Mouse (Mus musculus) heart, embryonic 16.5 days (tissue): ENCODE results near the gene Kif1bp. TPM values are rescaled to one million over a fixed set of nuclear protein-coding genes. Genes with fewer than 3 reads are reported as not detected.
"Not testable (repeated sequence)": the region's sequence is repeated elsewhere in the genome, so short reads cannot be mapped to it uniquely, and the experiment has no call there.

ENCODE experiments used
- ATAC-seq: fragments of 200-750 bp; cut with Nextera tagmentation; replicated peaks from 2 replicates; pipeline ENCODE4 v1.8.0; 2017; ENCODE audit warnings: moderate number of reproducible peaks; ENCODE audit not compliant: insufficient read depth, low FRiP score; ENCODE audit errors: extremely low read depth
- H3K27ac ChIP-seq: fragments of 300-500 bp; sonication (generic); 2 replicates; pipeline ENCODE4 v1.5.1; 2014; ENCODE audit warnings: mild to moderate bottlenecking, low read length, control low read depth, moderate library complexity
- H3K27me3 ChIP-seq: fragments of 300-500 bp; sonication (generic); 2 replicates; pipeline ENCODE4 v1.6.1; 2014; ENCODE audit warnings: low read length, mixed read lengths; ENCODE audit not compliant: control insufficient read depth, insufficient read depth
- H3K36me3 ChIP-seq: fragments of 300-500 bp; sonication (generic); 2 replicates; pipeline ENCODE4 v1.6.1; 2014; ENCODE audit not compliant: control insufficient read depth, insufficient read depth
- H3K4me1 ChIP-seq: fragments of 300-500 bp; sonication (generic); 2 replicates; pipeline ENCODE4 v1.6.1; 2014; ENCODE audit warnings: low read length, mixed read lengths; ENCODE audit not compliant: control insufficient read depth, insufficient read depth
- H3K4me2 ChIP-seq: fragments of 300-500 bp; sonication (generic); 2 replicates; pipeline ENCODE4 v1.6.1; 2014; ENCODE audit warnings: low read depth, mild to moderate bottlenecking, control low read depth, low read length
- H3K4me3 ChIP-seq: fragments of 300-500 bp; sonication (generic); 2 replicates; pipeline ENCODE4 v1.5.1; 2014; ENCODE audit warnings: mild to moderate bottlenecking, control low read depth, low read length
- H3K9ac ChIP-seq: fragments of 300-500 bp; sonication (generic); 2 replicates; pipeline ENCODE4 v1.6.1; 2014; ENCODE audit warnings: low read length, control low read depth
- H3K9me3 ChIP-seq: fragments of 300-500 bp; sonication (generic); replicated peaks from 2 replicates; pipeline ENCODE4 v1.6.1; 2016; ENCODE audit warnings: low read length; ENCODE audit not compliant: control insufficient read depth
- WGBS: fragments of 180-500 bp; shearing (Covaris S2); extraction: QIAGEN DNeasy Blood & Tissue Kit; methylation state at CpG from one replicate; pipeline ENCODE4 v1.1.7; 2014; 5-methylcytosine and 5-hydroxymethylcytosine counted together
- polyA plus RNA-seq: library from polyadenylated mRNA; unstranded; fragments of >200 nt; fragmentation: Nextera tagmentation; extraction: Ambion mirVana; gene quantifications from 2 replicates; pipeline ENCODE4 v1.2.1, GENCODE M21; 2015

Kif1bp gene
- 28.5 and 29.1 TPM in 2 replicates for polyA plus RNA-seq

GRCm38 (mm10) chr10:62578338-62579100 lies at the start of gene Kif1bp:
Kif1bp (minus strand) TSS chr10:62578457.
- peak within 1 kb of the TSS; percentile 83 for H3K4me3 ChIP-seq
- peaks cover 15% of the 10 kb centered on the region for H3K4me1 ChIP-seq
- 5% methylated on average over 33 of the region's 33 CpGs for WGBS
- peak; percentile 99 for ATAC-seq
- H3K9me3 ChIP-seq: no peaks in the 10 kb centered on the region
- H3K27ac ChIP-seq: peak within 1 kb of the TSS; percentile 72
- H3K27me3 ChIP-seq: no peaks in the 10 kb centered on the region
- peaks cover 33% of the 10 kb centered on the region for H3K36me3 ChIP-seq
- peak within 1 kb of the TSS; percentile 87 for H3K9ac ChIP-seq
- peak within 1 kb of the TSS; percentile 71 for H3K4me2 ChIP-seq

- H3K9me3 ChIP-seq: no peaks in the 10 kb centered on the region
- peaks cover 12% of the 10 kb centered on the region for H3K4me1 ChIP-seq
- H3K9ac ChIP-seq: no peak overlapping the region
- no peak overlapping the region for H3K4me2 ChIP-seq
- ATAC-seq: no peak
- WGBS: 72% methylated on average over 3 of the region's 3 CpGs
- no peak overlapping the region for H3K4me3 ChIP-seq
- H3K27me3 ChIP-seq: no peaks in the 10 kb centered on the region
- no peak overlapping the region for H3K27ac ChIP-seq
- no peaks in the 10 kb centered on the region for H3K36me3 ChIP-seq
Observed at GRCm38 (mm10) chr10:62604161-62604560, 25.9 kb upstream of the Kif1bp start.

- no peaks in the 10 kb centered on the region for H3K9me3 ChIP-seq
Observed at GRCm38 (mm10) chr10:62603233-62604030, 25.2 kb upstream of the Kif1bp start.

DNA sequence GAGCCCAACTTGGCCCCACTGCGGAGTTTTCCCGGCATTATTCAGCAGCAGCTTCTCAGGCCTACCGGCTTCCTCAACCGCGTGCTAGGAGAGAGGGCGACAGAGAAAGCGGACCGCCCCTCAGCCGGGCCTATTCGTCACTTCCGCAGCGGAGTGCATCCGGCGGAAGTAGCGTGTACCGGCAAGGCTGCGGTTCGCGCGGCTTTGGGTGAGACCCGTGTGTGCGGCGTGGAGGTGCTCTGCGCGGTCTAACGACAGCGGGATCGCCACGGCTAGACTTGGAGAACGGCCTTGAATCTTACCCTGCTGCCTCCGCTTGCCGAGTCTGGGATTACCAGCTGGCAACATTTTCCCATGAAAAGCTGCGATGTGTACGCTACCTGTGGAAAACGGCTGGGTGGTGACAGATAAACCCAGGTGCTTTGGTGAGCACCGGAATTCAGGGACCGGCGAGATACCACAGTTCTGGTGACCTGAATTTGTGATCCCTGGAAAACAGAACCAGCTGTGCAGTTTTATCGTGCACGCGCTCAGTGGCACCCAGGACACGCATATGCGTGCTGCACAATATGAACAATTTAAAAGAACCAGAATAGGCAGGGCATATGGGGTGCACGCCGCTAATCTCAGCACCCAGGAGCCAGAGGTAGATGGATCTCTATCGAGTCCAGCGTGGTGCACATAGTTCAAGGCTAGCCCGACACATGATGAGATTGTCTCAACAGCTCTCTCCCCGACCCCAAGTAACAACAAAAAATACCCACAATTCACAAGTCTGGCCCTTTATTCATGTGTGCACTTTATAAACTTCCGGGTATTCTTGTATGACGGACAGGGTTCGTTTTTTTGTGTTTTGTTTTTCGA lies 24.2 kb upstream of the Kif1bp start, which contains the start of gene Ddx21:
Gene Ddx21, minus strand, starts transcription at position 105 of the 864 bp plus-strand sequence.
- peak within 1 kb of the TSS; percentile 79 for H3K27ac ChIP-seq
- H3K4me2 ChIP-seq: peak within 1 kb of the TSS; percentile 82
- H3K4me1 ChIP-seq: peaks cover 12% of the 10 kb centered on the region
- WGBS: 5% methylated on average over 53 of the region's 53 CpGs
- H3K9ac ChIP-seq: peak within 1 kb of the TSS; percentile 85
- ATAC-seq: peak; percentile 95
- H3K9me3 ChIP-seq: no peaks in the 10 kb centered on the region
- no peaks in the 10 kb centered on the region for H3K27me3 ChIP-seq
- peak within 1 kb of the TSS; percentile 96 for H3K4me3 ChIP-seq
- H3K36me3 ChIP-seq: peaks cover 7% of the 10 kb centered on the region

More at GRCm38 (mm10) chr10:62603233-62604030, 25.2 kb upstream of the Kif1bp start:
- 86% methylated on average over 12 of the region's 12 CpGs for WGBS
- H3K27ac ChIP-seq: no peak overlapping the region
- H3K4me1 ChIP-seq: peaks cover 12% of the 10 kb centered on the region
- H3K27me3 ChIP-seq: no peaks in the 10 kb centered on the region
- no peak overlapping the region for H3K4me3 ChIP-seq
- ATAC-seq: no peak
- no peaks in the 10 kb centered on the region for H3K36me3 ChIP-seq
- no peak overlapping the region for H3K9ac ChIP-seq
- H3K4me2 ChIP-seq: no peak overlapping the region

- peaks cover 12% of the 10 kb centered on the region for H3K4me1 ChIP-seq
- H3K4me3 ChIP-seq: peak overlapping the region; percentile 96
- H3K27ac ChIP-seq: peak overlapping the region; percentile 79
- H3K4me2 ChIP-seq: peak overlapping the region; percentile 82
- peaks cover 11% of the 10 kb centered on the region for H3K36me3 ChIP-seq
- WGBS: under 1% methylated on average over 23 of the region's 23 CpGs
- peak overlapping the region; percentile 85 for H3K9ac ChIP-seq
- ATAC-seq: peak; percentile 66; the same call in 1 of the 2 replicates
- H3K9me3 ChIP-seq: no peaks in the 10 kb centered on the region
- no peaks in the 10 kb centered on the region for H3K27me3 ChIP-seq
Observed at GRCm38 (mm10) chr10:62601833-62602176, 23.5 kb upstream of the Kif1bp start.

DNA sequence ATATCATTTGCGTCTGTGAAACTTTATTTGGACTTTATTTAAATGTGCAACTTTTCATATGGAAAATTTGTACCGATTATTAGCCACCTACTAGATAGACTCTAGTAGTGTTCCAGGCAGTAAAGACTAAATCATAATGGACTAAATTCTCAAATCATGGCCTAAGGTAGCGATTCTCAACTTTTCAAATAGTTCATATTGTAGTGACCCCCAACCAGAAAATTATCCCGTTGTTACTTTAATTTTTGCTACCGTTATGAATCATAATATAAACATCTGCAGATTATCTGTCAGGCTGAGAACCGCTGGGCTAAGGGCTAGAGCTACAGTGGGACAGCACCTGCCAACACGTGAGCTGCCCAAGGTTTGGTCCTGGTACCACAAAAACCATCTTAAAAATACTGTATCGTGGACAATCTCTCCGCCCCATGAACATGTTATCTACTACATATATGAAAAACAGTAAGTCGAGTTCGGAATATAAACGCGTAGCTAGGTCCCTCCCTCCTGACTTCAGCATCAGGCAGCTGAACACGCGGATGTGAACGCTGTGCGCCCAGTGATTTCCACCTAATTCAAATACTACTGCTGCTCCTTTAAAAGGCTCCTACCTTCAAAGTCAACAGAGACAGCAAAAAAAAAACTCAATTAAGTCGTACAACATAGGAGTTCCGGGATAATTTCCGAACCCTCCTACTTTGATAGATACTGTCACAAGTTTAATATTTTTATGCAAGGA lies 23.0 kb upstream of the Kif1bp start:
- peak overlapping the region; percentile 82 for H3K4me2 ChIP-seq
- peak overlapping the region; percentile 96 for H3K4me3 ChIP-seq
- H3K9ac ChIP-seq: peak overlapping the region; percentile 85
- ATAC-seq: no peak
- no peaks in the 10 kb centered on the region for H3K9me3 ChIP-seq
- H3K27ac ChIP-seq: no peak overlapping the region
- H3K27me3 ChIP-seq: no peaks in the 10 kb centered on the region
- WGBS: 9% methylated on average over 20 of the region's 20 CpGs
- H3K36me3 ChIP-seq: peaks cover 11% of the 10 kb centered on the region
- peaks cover 12% of the 10 kb centered on the region for H3K4me1 ChIP-seq

GRCm38 (mm10) chr10:62600056-62600455 lies 21.8 kb upstream of the Kif1bp start:
- H3K36me3 ChIP-seq: peaks cover 11% of the 10 kb centered on the region
- WGBS: 78% methylated on average over 6 of the region's 6 CpGs
- H3K9me3 ChIP-seq: no peaks in the 10 kb centered on the region
- H3K27ac ChIP-seq: no peak overlapping the region
- no peak overlapping the region for H3K9ac ChIP-seq
- no peak for ATAC-seq
- H3K4me2 ChIP-seq: no peak overlapping the region
- H3K27me3 ChIP-seq: no peaks in the 10 kb centered on the region
- peaks cover 12% of the 10 kb centered on the region for H3K4me1 ChIP-seq
- H3K4me3 ChIP-seq: no peak overlapping the region

DNA sequence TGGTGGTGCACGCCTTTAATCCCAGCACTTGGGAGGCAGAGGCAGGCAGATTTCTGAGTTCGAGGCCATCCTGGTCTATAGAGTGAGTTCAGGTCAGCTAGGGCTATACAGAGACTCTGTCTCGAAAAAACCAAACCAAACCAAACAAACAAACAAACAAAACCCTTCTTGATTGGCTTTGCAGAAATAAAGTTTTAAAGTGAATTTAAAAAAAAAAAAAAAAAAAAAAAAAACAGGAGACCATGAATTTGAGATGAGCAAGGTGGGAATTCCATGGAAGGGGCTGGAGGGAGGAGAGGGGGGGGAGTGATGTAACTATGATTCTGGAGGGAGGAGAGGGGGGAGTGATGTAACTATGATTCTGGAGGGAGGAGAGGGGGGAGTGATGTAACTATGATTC lies 21.1 kb upstream of the Kif1bp start:
- not testable (repeated sequence) for H3K9me3 ChIP-seq, H3K27me3 ChIP-seq, H3K4me3 ChIP-seq, H3K9ac ChIP-seq, H3K27ac ChIP-seq, ATAC-seq, H3K4me2 ChIP-seq
- 96% methylated on average over 3 of the region's 3 CpGs for WGBS
- Histone ChIP-seq H3K36me3 (peaks cover 17% of the 10 kb centered on the region), H3K4me1 (peaks cover 12% of the 10 kb centered on the region)
